Mouse (Mus musculus) sigmoid colon, adult 10 weeks (tissue): ENCODE results near the gene Fbxl8. TPM values are rescaled to one million over a fixed set of nuclear protein-coding genes. Genes with fewer than 3 reads are reported as not detected.

Experiments used
- polyA plus RNA-seq: library from polyadenylated mRNA; stranded (reverse); fragments of 350-450 nt; fragmentation: Illumina TruSeq; extraction: RNeasy Lipid Tissue Mini Kit (QIAGEN cat#74804); gene quantifications from one replicate; pipeline ENCODE4 v1.2.3, GENCODE M21; 2014; ENCODE audit warnings: low read depth, low replicate concordance

Gene Fbxl8
- polyA plus RNA-seq = 0.28 TPM

DNA sequence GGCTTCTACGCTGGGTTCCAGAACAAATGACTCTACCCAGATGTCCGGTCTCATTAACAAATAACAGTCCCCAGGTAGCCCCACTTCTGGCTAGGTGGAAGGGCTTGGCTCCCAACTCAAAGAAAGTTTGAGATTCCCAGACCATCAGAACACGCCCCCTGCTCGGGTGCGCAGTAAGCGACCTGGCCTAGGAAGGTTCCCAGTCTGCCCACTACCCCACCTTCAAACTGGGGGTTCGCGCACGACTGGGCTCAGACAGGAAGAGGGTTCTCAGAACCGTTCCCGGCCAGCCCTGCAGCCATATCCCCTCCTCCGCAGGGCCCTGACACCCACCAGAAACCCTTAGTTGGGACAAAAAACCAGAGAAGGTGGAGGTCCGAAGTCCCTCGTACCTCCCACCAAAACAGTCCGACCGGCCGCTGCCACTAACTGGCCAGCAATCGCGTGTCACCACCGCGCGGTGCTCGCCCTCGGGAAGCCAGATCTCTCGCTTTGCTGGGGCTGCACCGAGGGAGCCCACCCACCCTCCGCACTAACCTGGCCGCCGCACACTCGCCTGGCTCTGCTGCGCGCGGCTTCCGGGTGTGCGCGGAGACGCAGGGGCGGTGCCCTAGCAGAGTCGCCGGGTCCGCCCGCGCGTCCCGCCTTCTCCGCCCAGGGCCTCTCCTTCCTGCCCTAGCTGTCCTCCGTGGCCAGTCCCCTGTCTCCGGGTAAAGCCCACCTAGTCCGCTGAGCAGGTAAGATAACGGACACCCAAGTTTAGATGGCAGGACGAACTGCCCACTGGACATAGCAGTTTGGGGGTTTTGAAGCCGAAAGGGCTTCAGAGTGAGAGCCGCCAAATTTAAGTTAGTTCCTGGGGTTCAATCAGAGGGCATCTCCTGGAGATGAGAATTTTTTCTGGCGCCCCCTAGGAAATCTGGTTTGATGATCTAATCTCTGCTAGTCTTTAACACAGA is at the start of gene Fbxl8, which contains the start of gene Tradd:
TSS of gene Fbxl8 (plus strand) at position 625 of the 959 bp plus-strand sequence.
TSS of gene Tradd (minus strand) at position 586 of the 959 bp plus-strand sequence.

DNA sequence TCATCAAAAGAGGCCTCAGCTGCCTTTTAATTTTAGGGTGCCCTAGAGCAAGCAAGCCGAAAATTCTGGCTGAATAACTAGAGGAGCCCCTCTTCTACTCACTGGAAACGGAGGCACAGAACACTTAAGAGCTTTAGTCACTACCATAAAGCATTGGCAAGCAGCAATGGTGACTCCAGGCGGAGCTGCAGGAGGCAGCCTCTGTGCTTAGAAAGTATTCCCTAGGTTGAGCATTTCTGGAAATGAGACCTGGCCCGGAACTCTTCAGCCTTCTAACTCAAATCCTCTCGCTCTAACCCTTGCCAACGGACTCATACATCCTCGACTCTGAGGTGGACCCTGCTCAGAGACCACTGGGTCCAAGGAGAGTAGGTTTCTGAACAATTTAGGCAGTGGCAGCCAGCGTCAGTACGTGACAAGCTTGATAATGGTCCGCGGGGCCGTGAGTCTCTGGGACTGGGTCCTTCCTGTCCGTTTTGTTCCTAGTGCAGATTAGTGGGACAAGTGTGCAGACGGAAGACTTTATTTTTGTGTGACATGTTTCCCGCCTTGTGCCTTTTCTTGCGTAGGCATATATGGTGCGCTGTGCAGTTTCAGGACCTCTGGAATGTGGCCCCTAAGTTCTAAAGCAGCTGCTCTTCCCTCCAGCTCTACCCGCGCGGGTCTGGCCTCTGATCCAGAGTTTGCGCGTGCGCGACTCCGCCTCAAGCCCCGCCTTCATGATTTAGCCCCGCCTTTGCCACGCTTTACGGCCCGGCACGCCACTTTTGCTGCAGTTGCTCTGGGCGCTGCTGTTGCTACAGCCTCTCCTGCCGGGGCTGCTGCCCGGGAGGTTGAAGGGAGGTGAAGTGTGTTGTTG is 39.8 kb upstream of the Fbxl8 start, which contains the start of gene D230025D16Rik:
TSS of gene D230025D16Rik (plus strand) at position 733 of the 859 bp plus-strand sequence.

DNA sequence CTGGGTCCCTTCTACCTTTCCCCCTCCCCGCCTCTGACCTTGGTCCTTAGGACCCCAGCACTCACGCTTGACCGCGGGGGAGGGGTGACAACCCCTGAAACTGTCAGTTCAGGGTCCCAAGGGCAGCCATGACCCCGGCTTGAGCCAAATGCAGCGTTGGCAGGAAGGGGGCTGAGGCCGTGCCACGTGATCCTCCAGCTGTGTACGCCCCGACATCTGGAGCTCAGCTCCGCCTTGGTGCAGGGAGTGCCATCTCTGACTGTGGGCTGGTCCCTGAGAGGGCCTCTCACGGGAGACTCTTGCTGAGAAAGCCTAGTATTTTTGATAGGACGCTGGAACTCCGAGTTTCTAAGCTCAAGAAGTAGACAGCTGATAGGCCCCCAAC is 9.5 kb upstream of the Fbxl8 start, which contains the start of gene B3gnt9:
TSS of gene B3gnt9 (minus strand) at position 188 of the 385 bp plus-strand sequence.

DNA sequence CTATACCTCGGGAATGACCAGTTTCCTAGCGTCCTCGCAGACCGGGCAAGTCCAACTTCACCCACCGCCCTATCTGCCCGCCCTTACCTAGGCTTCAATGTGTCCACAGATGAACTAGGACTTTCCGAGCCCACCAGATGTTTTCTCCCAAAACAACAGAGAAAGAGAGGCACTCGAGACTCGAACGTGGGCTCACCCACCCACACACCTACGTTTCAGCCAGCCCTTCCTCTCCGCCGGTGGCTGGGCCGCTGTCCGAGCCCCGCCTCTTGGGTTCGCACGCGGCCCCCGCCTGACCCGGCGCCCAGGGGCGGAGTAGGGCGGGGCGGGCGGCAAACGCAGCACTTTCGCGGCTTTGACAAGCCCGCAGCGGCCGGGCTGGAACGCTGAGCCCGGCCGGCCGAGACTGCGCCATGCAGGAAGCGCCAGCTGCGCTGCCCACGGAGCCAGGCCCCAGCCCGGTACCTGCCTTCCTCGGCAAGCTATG is 5.1 kb downstream of the Fbxl8 start, which contains the start of gene Hsf4:
TSS of gene Hsf4 (plus strand) at position 341 of the 487 bp plus-strand sequence.

DNA sequence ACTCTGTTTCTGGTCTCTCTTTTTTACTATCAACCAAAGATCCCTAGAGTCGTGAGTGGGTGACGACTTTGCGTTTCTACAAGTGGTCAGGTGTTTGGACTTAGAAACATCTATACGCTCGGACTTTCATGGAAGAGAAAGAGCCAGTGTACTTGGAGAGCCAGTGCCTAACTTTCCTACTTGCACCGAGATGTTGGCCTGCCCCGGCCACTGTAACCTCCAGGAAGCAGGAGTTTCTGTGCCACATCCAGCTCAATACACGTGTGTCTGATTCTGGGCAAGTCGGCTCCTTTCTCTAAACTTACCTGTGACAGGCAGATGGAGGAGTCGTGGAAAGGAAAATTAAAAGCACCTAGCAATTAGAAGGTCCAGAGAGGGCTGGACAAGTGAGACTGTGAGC is 11.4 kb downstream of the Fbxl8 start, which contains the start of gene Nol3:
TSS of gene Nol3 (plus strand) at position 301 of the 400 bp plus-strand sequence.

DNA sequence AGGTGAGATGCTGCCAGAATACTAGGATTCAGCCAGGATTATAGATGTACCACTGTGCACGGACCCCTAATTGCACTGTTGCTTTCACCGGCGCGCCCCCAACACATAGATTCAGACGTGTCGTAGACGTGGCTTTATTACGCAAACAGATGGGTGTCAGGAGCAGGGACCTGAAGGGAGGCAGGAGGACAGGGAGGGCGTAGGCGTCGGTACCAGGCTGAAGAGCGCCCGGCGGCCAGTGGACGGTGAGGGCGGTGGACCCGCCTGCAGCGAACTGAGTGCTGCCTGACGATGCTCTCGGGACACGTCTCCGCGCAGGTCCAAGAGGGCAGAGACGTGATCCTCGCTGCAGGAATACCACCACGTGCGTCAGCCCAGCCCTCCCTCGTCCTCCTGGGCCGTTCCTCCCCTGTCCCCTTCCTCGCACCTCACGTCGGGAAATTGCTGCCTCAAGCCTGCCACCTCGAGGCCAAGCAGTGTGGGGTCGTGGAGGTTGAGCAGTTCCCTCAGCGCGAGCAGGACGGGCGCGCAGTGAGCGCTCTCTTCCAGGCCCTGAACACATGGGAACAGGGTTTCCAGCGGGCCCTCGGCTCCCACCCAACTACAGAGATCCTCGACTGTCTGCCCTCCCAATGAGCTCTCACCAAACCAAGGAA is 25.5 kb downstream of the Fbxl8 start, which contains the start of gene 4931428F04Rik:
TSS of gene 4931428F04Rik (minus strand) at position 60 of the 656 bp plus-strand sequence.

DNA sequence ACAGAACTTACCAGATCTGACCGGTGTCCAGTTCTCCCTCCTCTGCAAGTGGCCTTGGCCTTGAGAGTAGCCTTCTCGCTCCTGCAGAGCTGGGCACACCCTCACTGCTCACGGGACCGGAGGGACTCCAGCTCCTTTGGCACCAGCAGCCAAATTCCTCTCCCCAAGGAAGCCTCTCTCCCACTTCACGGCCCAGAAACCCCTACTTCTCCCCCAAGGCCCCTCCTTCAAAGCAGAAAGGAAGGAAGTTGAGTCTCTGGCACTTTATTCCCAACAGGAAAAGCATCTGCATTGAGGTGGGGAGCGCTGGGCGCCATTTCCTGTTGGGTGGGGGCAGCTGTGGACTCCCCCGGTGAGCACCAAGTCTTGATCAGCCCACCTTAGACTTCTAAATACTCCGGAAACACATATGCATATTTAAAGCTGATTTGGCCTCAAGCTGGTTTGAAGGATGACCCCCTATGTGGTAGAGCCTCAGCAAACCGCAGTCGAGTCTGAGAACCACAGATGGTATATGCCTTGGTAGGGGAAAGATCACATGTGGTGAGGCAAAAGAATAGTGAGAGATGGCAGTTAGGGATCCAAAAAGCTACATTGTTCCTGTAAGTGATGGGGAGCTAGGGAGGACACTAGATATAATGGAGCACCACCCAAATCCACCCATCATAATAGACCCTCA is 31.6 kb downstream of the Fbxl8 start, which contains the start of gene Exoc3l:
TSS of gene Exoc3l (minus strand) at position 207 of the 679 bp plus-strand sequence.

DNA sequence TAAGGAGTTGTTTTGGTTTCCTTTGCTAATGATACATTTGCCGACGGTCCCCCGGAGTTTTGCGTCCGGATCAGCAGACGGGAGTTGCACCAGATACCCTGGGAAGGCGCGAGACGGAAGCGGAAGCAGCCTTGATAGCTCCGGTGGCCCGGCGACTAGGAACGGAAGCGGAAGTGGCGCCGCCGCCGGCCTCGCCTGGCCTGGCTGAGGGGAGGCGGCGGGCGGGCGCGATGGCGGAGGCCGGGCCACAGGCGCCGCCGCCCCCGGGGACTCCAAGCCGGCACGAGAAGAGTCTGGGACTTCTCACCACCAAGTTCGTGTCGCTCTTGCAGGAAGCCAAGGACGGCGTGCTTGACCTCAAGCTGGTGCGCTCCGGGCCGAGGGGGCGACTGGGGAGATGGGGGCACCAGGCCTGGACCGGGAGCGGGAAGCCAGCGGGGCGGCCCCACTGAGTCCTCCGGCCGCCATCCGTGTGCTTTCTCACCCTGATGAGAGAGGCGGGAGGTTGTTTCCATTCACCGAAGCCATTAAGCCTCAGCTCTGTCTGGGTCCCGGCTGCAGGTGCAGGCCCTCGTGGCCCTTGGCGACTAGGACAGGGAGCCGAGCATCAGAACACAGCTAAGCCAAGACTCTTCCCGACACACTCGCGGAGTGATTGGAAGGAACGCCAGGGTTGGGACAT is 33.2 kb downstream of the Fbxl8 start, which contains the start of gene E2f4:
TSS of gene E2f4 (plus strand) at position 153 of the 682 bp plus-strand sequence.

DNA sequence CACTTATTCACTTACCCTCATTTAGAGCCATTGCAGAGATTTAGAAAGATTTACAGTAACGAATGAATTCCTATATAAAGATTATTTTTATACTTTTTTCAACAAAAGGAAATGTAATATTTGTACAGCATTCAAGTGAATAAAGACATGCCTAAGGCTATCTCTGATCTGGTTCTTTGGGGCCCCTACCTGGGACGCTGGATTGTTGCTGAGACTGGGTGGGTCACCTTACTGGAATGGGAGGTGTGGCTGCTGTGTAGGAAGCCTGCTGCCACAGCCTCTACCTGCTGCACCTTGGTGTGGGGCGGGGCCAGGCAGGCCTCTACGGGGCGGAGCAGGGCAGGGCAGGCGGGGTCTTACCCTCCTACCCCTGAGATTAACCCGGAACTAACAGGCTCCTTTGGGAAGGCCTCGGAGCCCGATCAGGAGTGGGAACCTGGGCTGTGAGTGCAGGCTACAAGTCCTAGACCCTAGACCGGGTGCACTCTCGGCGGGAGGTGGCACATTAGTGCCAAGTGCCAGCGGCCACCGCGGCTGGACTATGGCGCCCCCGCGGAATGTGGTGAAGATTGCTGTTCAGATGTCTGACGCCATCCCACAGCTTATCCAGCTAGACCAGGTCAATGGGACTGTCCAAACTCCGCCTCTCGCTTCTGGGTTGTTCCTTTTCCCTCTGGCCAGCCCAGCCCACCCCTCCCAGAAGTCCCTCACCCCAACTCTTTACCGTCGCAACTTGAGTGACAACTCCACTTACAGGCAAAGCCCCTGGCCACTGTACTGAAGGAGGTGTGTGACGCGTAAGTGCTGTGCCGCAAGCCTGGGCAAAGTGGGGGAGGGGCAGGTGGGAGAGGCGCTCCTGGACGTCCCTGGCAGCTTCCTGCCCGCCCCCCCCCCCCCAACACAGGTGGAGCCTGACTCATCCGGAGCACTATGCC is 41.0 kb downstream of the Fbxl8 start, which contains the start of gene Elmo3:
TSS of gene Elmo3 (plus strand) at position 391 of the 935 bp plus-strand sequence.

Other genes with a start within 250 kb of the Fbxl8 start
- gene Ces3a, start 216.0 kb upstream of the Fbxl8 start, polyA plus RNA-seq = 0.76 TPM
- gene Ces3b, start 180.9 kb upstream of the Fbxl8 start, polyA plus RNA-seq = not detected
- gene Ces4a, start 132.8 kb upstream of the Fbxl8 start, polyA plus RNA-seq = not detected
- gene Cbfb, start 94.0 kb upstream of the Fbxl8 start, polyA plus RNA-seq = 162 TPM
- gene D230025D16Rik, start 39.5 kb upstream of the Fbxl8 start, polyA plus RNA-seq = 30.6 TPM
- gene B3gnt9, start 9.5 kb upstream of the Fbxl8 start, polyA plus RNA-seq = 3.5 TPM
- 5.3 TPM for gene Tradd, start within 50 bp of the Fbxl8 start, polyA plus RNA-seq
- not detected for gene Hsf4, start 5.2 kb downstream of the Fbxl8 start, polyA plus RNA-seq
- gene Nol3, start 11.5 kb downstream of the Fbxl8 start, polyA plus RNA-seq = 0.50 TPM
- 1.3 TPM for gene 4931428F04Rik, start 25.2 kb downstream of the Fbxl8 start, polyA plus RNA-seq
- gene Exoc3l, start 31.5 kb downstream of the Fbxl8 start, polyA plus RNA-seq = not detected
- gene E2f4, start 33.0 kb downstream of the Fbxl8 start, polyA plus RNA-seq = 9.1 TPM
- gene Elmo3, start 41.0 kb downstream of the Fbxl8 start, polyA plus RNA-seq = 6.4 TPM
- gene Lrrc29, start 61.6 kb downstream of the Fbxl8 start, polyA plus RNA-seq = 0.13 TPM
- 10.0 TPM for gene Tmem208, start 61.7 kb downstream of the Fbxl8 start, polyA plus RNA-seq
- 0.28 TPM for gene Fhod1, start 83.3 kb downstream of the Fbxl8 start, polyA plus RNA-seq
- 0.09 TPM for gene Slc9a5, start 84.2 kb downstream of the Fbxl8 start, polyA plus RNA-seq
- not detected for gene Plekhg4, start 108.6 kb downstream of the Fbxl8 start, polyA plus RNA-seq
- not detected for gene Kctd19, start 148.9 kb downstream of the Fbxl8 start, polyA plus RNA-seq
- not detected for gene Lrrc36, start 148.9 kb downstream of the Fbxl8 start, polyA plus RNA-seq
- 1.1 TPM for gene Tppp3, start 206.9 kb downstream of the Fbxl8 start, polyA plus RNA-seq
- gene Zdhhc1, start 232.3 kb downstream of the Fbxl8 start, polyA plus RNA-seq = 3.8 TPM